Mouse (Mus musculus) lung, embryonic 16.5 days (tissue): ENCODE data around the gene Fbxw4. TPM values are rescaled to one million over a fixed set of nuclear protein-coding genes. Genes with fewer than 3 reads are reported as not detected.

ENCODE experiments used
- ATAC-seq: fragments of 200-750 bp; cut with Nextera tagmentation; 2 replicates; pipeline ENCODE4 v1.8.0; 2017; ENCODE audit warnings: low read depth, mild to moderate bottlenecking, moderate library complexity
- H3K27ac ChIP-seq: fragments of 300-500 bp; sonication (generic); 2 replicates; pipeline ENCODE4 v1.5.1; 2014; ENCODE audit warnings: mild to moderate bottlenecking, control low read depth, low read length
- H3K27me3 ChIP-seq: fragments of 300-500 bp; sonication (generic); 2 replicates; pipeline ENCODE4 v1.6.1; 2014; ENCODE audit warnings: low read depth, low read length, mixed read lengths; ENCODE audit not compliant: control insufficient read depth, insufficient read depth
- H3K36me3 ChIP-seq: fragments of 300-500 bp; sonication (generic); 2 replicates; pipeline ENCODE4 v1.6.1; 2014; ENCODE audit warnings: low read length; ENCODE audit not compliant: control insufficient read depth, insufficient read depth
- H3K4me1 ChIP-seq: fragments of 300-500 bp; sonication (generic); replicated peaks from 2 replicates; pipeline ENCODE4 v1.6.1; 2014; ENCODE audit warnings: low read length, mixed read lengths; ENCODE audit not compliant: control insufficient read depth, insufficient read depth
- H3K4me2 ChIP-seq: fragments of 300-500 bp; sonication (generic); 2 replicates; pipeline ENCODE4 v1.6.1; 2014; ENCODE audit warnings: low read depth, low read length, control low read depth
- H3K4me3 ChIP-seq: fragments of 300-500 bp; sonication (generic); 2 replicates; pipeline ENCODE4 v1.5.1; 2014; ENCODE audit warnings: mild to moderate bottlenecking, low read length, control low read depth
- H3K9ac ChIP-seq: fragments of 300-500 bp; sonication (generic); 2 replicates; pipeline ENCODE4 v1.6.1; 2014; ENCODE audit warnings: low read length, control low read depth
- H3K9me3 ChIP-seq: fragments of 300-500 bp; sonication (generic); 2 replicates; pipeline ENCODE4 v1.6.1; 2016; ENCODE audit warnings: low read length; ENCODE audit not compliant: control insufficient read depth
- WGBS: fragments of 180-500 bp; shearing (Covaris S2); extraction: QIAGEN DNeasy Blood & Tissue Kit; methylation state at CpG from one replicate; pipeline ENCODE4 v1.1.7; 2014; 5-methylcytosine and 5-hydroxymethylcytosine counted together
- polyA plus RNA-seq: library from polyadenylated mRNA; unstranded; fragments of >200 nt; fragmentation: Nextera tagmentation; extraction: Ambion mirVana; gene quantifications from 2 replicates; pipeline ENCODE4 v1.2.1, GENCODE M21; 2015

Fbxw4 gene
- 4.3 and 5.4 TPM in 2 replicates for polyA plus RNA-seq

DNA sequence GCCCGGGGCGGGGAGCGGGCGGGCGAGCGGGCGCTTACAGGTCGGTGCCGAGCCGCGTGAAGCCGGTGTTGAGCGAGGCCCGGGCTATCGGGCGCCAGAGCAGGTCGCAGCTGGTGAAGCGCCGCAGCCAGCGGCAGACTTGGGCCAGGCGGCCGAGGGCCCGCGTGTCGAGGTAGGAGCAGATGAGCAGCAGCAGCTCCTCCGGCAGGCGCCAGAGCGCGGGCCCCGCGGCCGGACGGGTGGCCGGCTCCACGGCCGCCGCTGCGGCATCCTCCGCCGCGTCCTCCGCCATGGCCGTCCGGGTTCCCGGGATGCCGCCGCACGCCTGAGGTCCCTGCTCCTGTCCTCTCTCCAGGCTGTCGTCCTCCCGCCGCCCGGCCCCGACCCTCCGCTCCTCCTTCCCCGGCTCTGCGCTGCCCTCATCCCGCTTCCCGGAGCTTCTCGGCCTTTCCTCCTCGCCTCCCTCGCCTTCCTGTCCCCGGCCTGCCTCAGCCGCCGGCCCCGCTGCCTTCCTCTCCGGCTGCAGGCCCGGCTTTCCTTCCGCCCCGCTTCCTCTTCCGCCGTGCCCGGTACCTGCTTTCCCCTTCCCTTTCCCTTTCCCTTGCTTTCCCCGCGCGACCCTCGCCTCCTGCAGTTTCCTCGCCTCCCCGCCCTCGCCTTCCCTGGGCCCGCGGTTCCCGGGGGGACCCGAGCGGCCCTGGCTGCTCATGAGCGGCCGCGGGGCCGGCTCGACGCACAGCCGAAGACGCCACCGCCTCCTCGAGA, at the start of gene Fbxw4:
TSS of gene Fbxw4 (minus strand) at position 575 of the 765 bp plus-strand sequence.
- peak; percentile 91 for ATAC-seq
- Histone ChIP-seq H3K27ac (peak within 1 kb of the TSS; percentile 94), H3K27me3 (no peaks in the 10 kb centered on the region), H3K9ac (peak within 1 kb of the TSS; percentile 99), H3K9me3 (no peaks in the 10 kb centered on the region), H3K4me2 (peak within 1 kb of the TSS; percentile 57), H3K4me1 (peaks cover 27% of the 10 kb centered on the region), H3K36me3 (no peaks in the 10 kb centered on the region), H3K4me3 (peak within 1 kb of the TSS; percentile 91)
- WGBS: under 1% methylated on average over 79 of the region's 94 CpGs

DNA sequence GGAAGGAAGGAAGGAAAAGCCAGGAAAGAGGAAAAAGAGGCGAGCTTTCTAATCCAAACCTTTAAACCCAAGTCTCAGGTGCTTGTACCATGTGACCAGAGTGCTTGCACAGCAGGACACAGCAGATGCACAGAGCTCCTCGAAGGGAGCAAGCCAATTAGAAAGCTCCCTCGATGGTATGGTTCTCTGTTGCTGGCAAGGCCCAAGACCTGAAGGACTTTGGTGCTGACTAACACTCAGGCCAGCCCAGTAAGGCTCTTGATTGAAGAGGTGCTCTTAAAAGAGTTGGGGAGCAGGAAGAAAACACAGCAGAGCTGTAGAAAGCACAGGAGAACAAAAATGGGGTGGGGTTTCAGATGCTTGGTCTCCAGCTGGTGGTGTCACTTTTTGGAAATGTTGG, 48.6 kb upstream of the Fbxw4 start:
- WGBS: 49% methylated on average over 3 of the region's 3 CpGs
- H3K27me3 ChIP-seq: no peaks in the 10 kb centered on the region
- H3K4me2 ChIP-seq: no peak overlapping the region
- no peaks in the 10 kb centered on the region for H3K4me1 ChIP-seq
- H3K4me3 ChIP-seq: no peak overlapping the region
- ATAC-seq: peak; percentile 45; the same call in 1 of the 2 replicates
- H3K36me3 ChIP-seq: no peaks in the 10 kb centered on the region
- no peak overlapping the region for H3K9ac ChIP-seq
- H3K27ac ChIP-seq: no peak overlapping the region
- H3K9me3 ChIP-seq: no peaks in the 10 kb centered on the region

DNA sequence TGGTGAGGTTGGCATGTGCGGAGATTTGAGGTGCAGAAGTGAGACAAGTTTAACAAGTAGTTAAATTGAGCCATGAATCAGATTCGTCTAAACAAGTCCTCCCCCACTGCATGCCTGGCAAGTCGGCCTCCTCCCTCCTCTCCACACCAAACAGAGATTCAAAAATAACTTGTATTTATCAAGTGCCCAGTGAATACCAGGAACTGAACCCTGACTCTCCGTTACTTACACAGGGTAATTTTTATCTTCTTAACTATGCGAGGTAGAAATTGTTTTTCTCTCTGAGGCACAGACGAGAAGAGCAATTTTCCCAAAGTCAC, 36.1 kb upstream of the Fbxw4 start:
- ATAC-seq: no peak
- Histone ChIP-seq H3K4me2 (no peak overlapping the region), H3K36me3 (no peaks in the 10 kb centered on the region), H3K4me3 (no peak overlapping the region), H3K27me3 (no peaks in the 10 kb centered on the region), H3K4me1 (peaks cover 7% of the 10 kb centered on the region; the same call in 1 of the 2 replicates), H3K9me3 (no peaks in the 10 kb centered on the region), H3K9ac (no peak overlapping the region), H3K27ac (no peak overlapping the region)
- 30% methylated on average over 6 of the region's 6 CpGs for WGBS

DNA sequence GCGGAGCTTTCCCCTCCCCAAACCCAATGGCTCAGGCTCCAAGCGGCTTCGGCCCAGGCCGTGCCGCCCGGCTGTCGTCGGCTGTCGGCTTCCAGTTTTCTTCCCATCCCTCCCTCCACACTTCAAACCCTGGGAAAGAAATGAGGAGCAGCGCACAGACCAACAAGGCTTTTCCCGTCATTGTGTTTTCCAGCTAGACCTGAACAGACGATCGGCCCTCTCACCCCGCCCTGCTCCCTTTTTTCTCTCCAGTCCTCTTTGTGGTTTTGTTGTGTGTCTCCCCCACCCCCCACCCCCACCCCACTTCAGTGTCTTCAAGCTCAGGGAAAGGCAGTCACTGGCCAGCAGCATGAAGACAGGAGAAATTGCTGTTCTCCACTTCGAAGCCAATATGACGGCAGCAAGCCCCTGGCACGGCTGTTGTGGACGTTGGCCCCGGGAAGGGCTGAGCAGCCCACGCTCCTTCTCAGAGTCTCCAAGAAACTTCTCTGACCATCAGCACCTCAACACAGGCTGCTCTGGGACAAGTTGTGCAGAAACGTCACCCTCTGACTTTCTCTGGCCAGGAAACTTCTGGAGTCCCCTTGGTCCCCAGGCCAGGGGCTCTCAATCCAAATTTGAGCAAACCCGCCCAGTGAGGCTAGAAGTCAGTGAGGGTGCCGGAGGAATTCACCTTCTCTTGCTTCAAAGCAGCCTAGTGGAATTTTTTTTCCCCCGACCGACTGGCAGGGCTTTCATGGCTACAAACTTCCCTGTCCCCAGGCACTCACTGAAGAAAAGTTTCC, 35.6 kb upstream of the Fbxw4 start:
- Histone ChIP-seq H3K27me3 (no peaks in the 10 kb centered on the region), H3K27ac (no peak overlapping the region), H3K4me1 (peaks cover 7% of the 10 kb centered on the region; the same call in 1 of the 2 replicates), H3K9me3 (no peaks in the 10 kb centered on the region), H3K9ac (0 out of 2 replicates have a peak overlapping the region, but pooled peaks have one; percentile 27), H3K4me3 (no peak overlapping the region), H3K4me2 (peak overlapping the region; percentile 15; the same call in 1 of the 2 replicates), H3K36me3 (no peaks in the 10 kb centered on the region)
- ATAC-seq: no peak
- 30% methylated on average over 25 of the region's 25 CpGs for WGBS

DNA sequence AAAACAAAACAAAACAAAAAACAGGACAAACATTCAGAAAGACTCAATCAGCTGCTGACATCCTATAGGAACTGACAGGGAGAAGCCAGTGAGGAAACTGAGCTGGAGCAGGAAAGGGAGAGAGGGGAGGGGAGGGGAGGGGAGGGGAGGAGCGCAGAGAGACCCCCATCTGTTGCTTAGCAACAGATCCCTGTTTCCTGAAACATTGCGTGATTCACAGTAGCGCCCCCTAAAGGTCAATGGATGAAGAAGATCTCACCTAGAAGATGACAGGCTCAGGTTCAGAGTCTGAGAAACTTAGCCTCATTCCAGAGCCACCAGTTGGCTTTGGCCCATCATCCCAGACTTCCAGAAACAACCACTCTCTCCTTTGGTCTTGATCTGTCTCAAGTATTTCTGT, 33.9 kb upstream of the Fbxw4 start:
- Histone ChIP-seq H3K27ac (no peak overlapping the region), H3K9me3 (no peaks in the 10 kb centered on the region), H3K4me3 (no peak overlapping the region), H3K4me1 (peaks cover 7% of the 10 kb centered on the region; the same call in 1 of the 2 replicates), H3K4me2 (no peak overlapping the region), H3K9ac (no peak overlapping the region), H3K27me3 (no peaks in the 10 kb centered on the region), H3K36me3 (no peaks in the 10 kb centered on the region)
- no peak for ATAC-seq
- WGBS: 34% methylated on average over 3 of the region's 3 CpGs

DNA sequence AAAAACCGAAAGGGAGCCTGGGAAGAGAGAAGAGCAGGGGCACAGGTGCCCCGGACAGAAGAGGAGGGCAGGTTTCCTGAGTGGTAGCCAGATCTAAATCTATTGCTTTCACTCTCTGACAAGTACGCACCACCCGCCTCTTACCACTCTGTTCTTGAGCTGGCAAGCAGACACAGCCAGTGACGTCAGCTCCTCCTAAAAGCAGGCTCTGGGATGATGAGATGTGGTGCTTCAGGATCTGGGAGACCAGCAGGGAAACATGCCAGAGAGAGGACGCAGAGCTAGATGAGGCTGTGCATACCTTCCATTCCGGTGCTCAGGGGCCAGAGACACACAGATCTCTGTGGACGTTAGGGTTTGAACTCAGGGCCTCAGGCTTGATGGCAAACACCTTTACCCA, 32.1 kb upstream of the Fbxw4 start:
- H3K4me2 ChIP-seq: no peak overlapping the region
- WGBS: 82% methylated on average over 8 of the region's 8 CpGs
- no peak for ATAC-seq
- H3K27ac ChIP-seq: no peak overlapping the region
- H3K27me3 ChIP-seq: no peaks in the 10 kb centered on the region
- no peaks in the 10 kb centered on the region for H3K36me3 ChIP-seq
- H3K4me3 ChIP-seq: no peak overlapping the region
- peaks cover 7% of the 10 kb centered on the region; the same call in 1 of the 2 replicates for H3K4me1 ChIP-seq
- H3K9ac ChIP-seq: no peak overlapping the region
- no peaks in the 10 kb centered on the region for H3K9me3 ChIP-seq

DNA sequence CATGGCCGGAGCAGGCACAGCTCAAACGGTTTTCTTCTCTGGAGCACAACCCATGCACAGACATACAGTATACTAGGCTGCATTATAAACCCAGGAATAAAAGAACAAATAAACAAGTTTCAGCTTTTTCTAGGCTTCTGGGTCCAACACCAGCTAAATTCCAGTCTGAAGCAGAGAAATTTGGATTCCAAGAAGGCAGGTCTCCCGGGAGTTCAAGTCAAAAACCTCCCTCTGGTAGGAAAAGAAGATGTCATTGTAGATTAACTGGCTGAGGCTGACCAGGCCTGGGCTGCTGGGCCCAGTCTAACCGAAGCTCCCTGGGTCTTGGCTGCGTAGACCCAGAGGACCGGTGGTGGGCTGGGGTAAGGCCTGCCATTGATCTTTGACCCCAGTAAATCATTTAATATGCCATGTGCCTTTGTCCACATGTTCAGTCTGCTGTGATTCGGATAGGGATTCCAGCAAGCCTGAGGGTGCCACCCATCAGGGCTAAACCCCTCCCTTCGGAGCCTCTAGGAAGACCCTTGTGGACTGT, 31.0 kb upstream of the Fbxw4 start:
- Histone ChIP-seq H3K4me3 (no peak overlapping the region), H3K4me2 (no peak overlapping the region), H3K4me1 (peaks cover 7% of the 10 kb centered on the region; the same call in 1 of the 2 replicates), H3K9ac (no peak overlapping the region), H3K36me3 (no peaks in the 10 kb centered on the region), H3K27ac (no peak overlapping the region), H3K27me3 (no peaks in the 10 kb centered on the region), H3K9me3 (no peaks in the 10 kb centered on the region)
- WGBS: 65% methylated on average over 8 of the region's 8 CpGs
- no peak for ATAC-seq

DNA sequence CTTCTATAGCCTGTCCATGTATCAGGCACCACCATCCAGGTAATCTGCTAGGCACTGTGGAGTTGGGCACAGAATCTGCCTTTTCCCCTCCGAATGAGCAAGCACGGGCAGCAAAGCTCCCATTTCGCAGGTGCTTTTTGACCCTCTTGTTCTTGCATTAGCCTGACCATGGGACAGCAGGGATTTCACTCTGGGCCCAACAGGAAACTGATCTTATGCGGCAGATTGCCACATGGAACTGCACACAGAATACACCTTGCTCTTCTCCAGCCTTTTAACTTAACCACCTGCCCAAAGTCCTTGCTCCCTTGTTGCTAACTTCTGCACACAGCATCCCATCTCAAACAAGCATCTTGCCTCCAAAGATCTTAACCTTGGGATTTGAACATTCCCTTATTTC, 26.9 kb upstream of the Fbxw4 start:
- H3K27me3 ChIP-seq: no peaks in the 10 kb centered on the region
- no peak for ATAC-seq
- no peak overlapping the region for H3K27ac ChIP-seq
- H3K9me3 ChIP-seq: no peaks in the 10 kb centered on the region
- no peak overlapping the region for H3K4me2 ChIP-seq
- 61% methylated on average over 4 of the region's 4 CpGs for WGBS
- no peak overlapping the region for H3K4me3 ChIP-seq
- H3K4me1 ChIP-seq: no peaks in the 10 kb centered on the region
- H3K9ac ChIP-seq: no peak overlapping the region
- H3K36me3 ChIP-seq: no peaks in the 10 kb centered on the region

DNA sequence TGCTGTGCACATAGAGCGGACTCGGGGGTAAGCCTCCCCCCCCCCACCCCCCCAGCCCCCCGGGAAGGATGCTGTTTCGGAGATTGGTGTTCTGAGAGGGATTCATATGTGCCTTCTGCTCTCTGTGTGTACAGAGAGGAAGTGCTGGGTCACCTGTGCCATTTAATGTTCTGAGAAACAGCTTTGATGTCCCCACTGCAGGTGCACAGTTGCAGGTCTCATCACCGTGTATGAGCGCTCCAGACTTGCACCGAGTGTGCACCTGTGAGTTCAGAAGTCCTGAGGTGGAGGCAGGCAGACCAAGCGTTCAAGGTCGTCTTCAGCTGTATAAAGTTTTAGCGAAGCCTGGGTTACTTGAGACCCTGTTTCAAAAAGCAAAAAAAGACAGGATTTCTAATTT, 23.6 kb upstream of the Fbxw4 start:
- Histone ChIP-seq H3K36me3 (no peaks in the 10 kb centered on the region), H3K4me1 (no peaks in the 10 kb centered on the region), H3K9me3 (no peaks in the 10 kb centered on the region), H3K4me2 (no peak overlapping the region), H3K27me3 (no peaks in the 10 kb centered on the region), H3K27ac (no peak overlapping the region), H3K4me3 (no peak overlapping the region), H3K9ac (no peak overlapping the region)
- 69% methylated on average over 10 of the region's 10 CpGs for WGBS
- no peak for ATAC-seq
